Mouse (Mus musculus): ENCODE results near the gene Pwwp2b. TPM values are rescaled to one million over a fixed set of nuclear protein-coding genes. Genes with fewer than 3 reads are reported as not detected.

Pwwp2b gene
- polyA plus RNA-seq, 1 experiment from 2014 or later = 10.6 TPM

DNA sequence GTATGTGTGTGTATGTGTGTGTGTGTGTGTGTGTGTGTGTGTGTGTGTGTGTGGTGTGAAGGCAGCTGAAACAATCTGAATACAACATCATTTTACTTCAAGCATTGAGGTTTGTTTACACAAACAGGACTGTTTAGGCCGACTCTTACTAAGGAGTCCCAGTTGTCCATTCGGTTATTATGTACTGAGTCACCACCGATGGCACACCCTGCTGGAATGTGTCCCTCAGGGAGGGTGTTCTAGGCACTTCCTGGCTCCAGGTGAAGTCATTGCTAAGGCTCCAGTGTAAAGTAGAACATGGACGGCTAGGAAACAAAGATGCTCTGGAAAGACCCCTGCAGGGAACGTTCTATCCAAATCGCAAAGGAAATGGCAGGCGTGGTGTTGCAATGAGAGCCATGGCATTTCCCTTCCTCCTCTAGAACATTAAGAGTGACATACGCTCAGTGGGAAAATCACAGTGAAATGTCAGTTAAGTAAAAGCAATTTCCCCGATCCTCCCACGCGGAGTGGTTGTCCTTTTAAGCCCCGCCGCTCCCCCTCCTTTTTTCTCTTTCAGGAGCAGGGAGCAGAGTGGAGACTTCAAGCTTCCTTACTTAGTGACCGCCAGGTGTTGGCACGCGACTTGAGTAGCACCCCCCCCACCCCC lies 37.1 kb downstream of the Pwwp2b start:
- 58% methylated on average over 16 of the region's 16 CpGs for WGBS
- Histone ChIP-seq H3K27ac (ENCODE audit: low read length) (no peak overlapping the region), H3K4me3 (ENCODE audit: low read length) (no peak overlapping the region), H3K4me2 (replicated peaks; ENCODE audit: low read depth, low read length) (no peak overlapping the region), H3K9ac (replicated peaks; ENCODE audit: low read length) (no peak overlapping the region), H3K27me3 (ENCODE audit: insufficient read depth, low read length) (no peaks in the 10 kb centered on the region), H3K4me1 (ENCODE audit: insufficient read depth, low read length) (peaks cover 23% of the 10 kb centered on the region; the same call in 1 of the 2 replicates), H3K9me3 (ENCODE audit: low read length) (no peaks in the 10 kb centered on the region), H3K36me3 (ENCODE audit: insufficient read depth, low read length) (no peaks in the 10 kb centered on the region)
- no peak for ATAC-seq (ENCODE audit: low FRiP score, low TSS enrichment)

DNA sequence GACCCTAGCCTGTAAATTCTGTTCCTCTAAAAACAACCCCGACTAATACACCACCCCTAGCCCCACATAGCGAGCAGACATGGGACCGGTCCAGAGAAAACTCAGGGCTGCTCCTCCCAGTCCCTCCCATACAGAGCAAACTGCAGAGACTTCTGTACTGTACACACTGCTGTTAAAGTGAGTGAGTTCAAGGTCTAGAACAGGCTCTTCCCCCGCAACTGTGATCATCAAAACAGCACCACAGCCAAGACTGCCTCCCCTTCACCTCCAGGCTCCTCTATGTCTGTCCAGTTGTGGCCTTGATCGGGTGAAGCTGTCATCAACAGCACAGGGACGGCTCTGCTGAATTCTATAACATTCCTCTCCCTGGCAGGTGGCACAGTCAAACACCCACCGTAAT lies 40.3 kb downstream of the Pwwp2b start:
- WGBS = 63% methylated on average over 7 of the region's 7 CpGs
- H3K4me1 ChIP-seq (ENCODE audit: insufficient read depth, low read length) = peaks cover 16% of the 10 kb centered on the region; the same call in 1 of the 2 replicates
- H3K4me3 ChIP-seq (ENCODE audit: low read length) = no peak overlapping the region
- no peak for ATAC-seq (ENCODE audit: low FRiP score, low TSS enrichment)
- H3K9me3 ChIP-seq (ENCODE audit: low read length) = no peaks in the 10 kb centered on the region
- no peak overlapping the region for H3K4me2 ChIP-seq (replicated peaks; ENCODE audit: low read depth, low read length)
- no peaks in the 10 kb centered on the region for H3K27me3 ChIP-seq (ENCODE audit: insufficient read depth, low read length)
- no peak overlapping the region for H3K9ac ChIP-seq (replicated peaks; ENCODE audit: low read length)
- no peak overlapping the region for H3K27ac ChIP-seq (ENCODE audit: low read length)
- H3K36me3 ChIP-seq (ENCODE audit: insufficient read depth, low read length) = no peaks in the 10 kb centered on the region

DNA sequence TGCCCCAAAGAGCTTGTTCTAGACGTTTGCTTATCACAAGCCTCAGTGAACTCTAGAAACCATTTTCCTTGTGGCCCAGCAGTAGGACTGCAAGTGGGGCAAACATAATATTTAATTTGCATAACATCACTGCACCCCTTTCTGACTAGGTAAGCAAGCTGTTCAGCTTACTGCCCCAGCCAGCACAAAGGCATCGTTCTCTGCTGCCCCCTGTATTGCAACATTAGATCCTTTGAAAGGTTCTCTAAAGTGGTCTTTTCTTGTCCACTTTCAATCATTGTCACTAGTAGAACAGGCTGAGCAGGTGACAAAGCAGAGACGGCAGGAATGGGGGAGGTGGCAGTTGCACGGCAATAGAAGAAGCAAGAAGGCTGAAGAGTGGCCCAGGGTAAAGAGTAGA lies 45.1 kb downstream of the Pwwp2b start:
- Histone ChIP-seq H3K4me1 (ENCODE audit: insufficient read depth, low read length) (peaks cover 15% of the 10 kb centered on the region), H3K9ac (replicated peaks; ENCODE audit: low read length) (no peak overlapping the region), H3K4me3 (ENCODE audit: low read length) (no peak overlapping the region), H3K9me3 (ENCODE audit: low read length) (no peaks in the 10 kb centered on the region), H3K27ac (ENCODE audit: low read length) (0 out of 2 replicates have a peak overlapping the region, but pooled peaks have one; percentile 32), H3K27me3 (ENCODE audit: insufficient read depth, low read length) (no peaks in the 10 kb centered on the region), H3K4me2 (replicated peaks; ENCODE audit: low read depth, low read length) (no peak overlapping the region), H3K36me3 (ENCODE audit: insufficient read depth, low read length) (no peaks in the 10 kb centered on the region)
- ATAC-seq (ENCODE audit: low FRiP score, low TSS enrichment) = no peak
- 47% methylated on average over 4 of the region's 4 CpGs for WGBS

DNA sequence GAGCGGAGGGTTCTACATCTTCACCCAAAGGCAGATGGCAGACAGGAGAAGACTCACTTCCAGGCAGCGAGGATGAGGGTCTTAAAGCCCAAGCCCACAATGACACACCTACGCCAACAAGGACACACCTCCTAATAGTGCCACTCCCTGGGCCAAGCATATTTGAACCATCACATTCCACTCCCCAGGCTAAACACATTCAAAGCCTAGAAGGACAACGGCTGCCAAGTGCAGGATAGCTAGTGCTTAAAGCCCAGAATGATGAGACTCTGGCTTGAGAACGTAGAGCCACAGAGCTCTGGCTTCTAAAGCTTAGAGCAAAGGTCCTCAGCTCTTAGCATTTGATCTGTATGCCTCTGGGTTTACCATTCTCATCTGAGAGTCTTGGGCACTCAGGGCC lies 45.8 kb downstream of the Pwwp2b start:
- WGBS = 92% methylated on average over 5 of the region's 5 CpGs
- no peak for ATAC-seq (ENCODE audit: low FRiP score, low TSS enrichment)
- Histone ChIP-seq H3K9ac (replicated peaks; ENCODE audit: low read length) (no peak overlapping the region), H3K4me2 (replicated peaks; ENCODE audit: low read depth, low read length) (no peak overlapping the region), H3K9me3 (ENCODE audit: low read length) (no peaks in the 10 kb centered on the region), H3K4me1 (ENCODE audit: insufficient read depth, low read length) (peaks cover 15% of the 10 kb centered on the region), H3K27me3 (ENCODE audit: insufficient read depth, low read length) (no peaks in the 10 kb centered on the region), H3K36me3 (ENCODE audit: insufficient read depth, low read length) (no peaks in the 10 kb centered on the region), H3K27ac (ENCODE audit: low read length) (no peak overlapping the region), H3K4me3 (ENCODE audit: low read length) (no peak overlapping the region)

DNA sequence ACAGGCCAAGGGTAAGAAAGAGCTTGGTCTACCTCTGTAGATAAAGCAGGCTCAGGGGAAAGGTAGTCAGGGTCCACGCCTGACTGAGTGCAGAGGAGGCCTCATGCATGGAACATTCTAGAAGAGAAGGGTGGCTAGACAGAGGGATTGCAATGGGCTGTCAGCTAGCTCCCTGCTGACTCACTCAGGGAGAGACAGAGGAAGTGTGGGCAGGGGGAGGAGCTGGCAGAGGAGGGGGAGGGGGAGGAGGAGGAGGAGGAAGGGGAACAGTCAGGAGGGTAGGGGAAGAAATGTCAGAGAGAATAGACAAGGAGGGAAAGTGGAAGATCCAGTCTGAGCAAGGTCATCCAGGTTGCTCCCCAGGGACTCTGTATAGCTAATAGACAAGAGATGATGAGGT lies 47.4 kb downstream of the Pwwp2b start:
- WGBS = 79% methylated on average over 1 of the region's 1 CpGs
- ATAC-seq (ENCODE audit: low FRiP score, low TSS enrichment) = no peak; the same call in 1 of the 2 replicates

DNA sequence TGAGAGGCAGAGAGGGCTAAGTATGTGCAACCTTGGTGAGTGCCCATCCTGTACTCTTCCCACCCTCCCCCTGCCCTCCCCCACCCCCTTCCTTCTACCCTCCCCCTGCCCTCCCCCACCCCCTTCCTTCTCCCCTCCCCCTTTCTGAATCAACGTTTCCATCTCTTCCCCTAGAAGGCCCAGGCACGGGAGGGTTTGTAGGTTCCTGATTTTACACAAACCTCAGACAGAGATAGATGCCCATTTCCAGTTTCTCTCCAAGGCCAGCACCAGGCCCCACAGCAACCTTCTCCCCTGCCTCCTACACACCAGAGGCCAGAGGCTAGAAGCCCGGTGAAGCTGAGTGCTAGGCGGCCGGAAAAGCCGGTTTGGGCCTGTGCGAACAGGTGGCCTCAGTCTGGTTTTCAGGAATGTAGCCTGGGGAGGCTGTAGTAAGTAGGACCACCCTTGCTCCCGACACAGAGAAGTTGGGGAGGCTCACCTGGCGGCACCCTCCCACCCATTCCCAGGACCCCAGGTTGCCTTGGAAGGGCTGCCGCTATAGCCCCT lies 48.3 kb downstream of the Pwwp2b start:
- WGBS = 43% methylated on average over 9 of the region's 10 CpGs
- Histone ChIP-seq H3K4me2 (replicated peaks; ENCODE audit: low read depth, low read length) (no peak overlapping the region), H3K27ac (ENCODE audit: low read length) (peak overlapping the region; percentile 81), H3K9me3 (ENCODE audit: low read length) (no peaks in the 10 kb centered on the region), H3K9ac (replicated peaks; ENCODE audit: low read length) (no peak overlapping the region), H3K27me3 (ENCODE audit: insufficient read depth, low read length) (no peaks in the 10 kb centered on the region), H3K36me3 (ENCODE audit: insufficient read depth, low read length) (no peaks in the 10 kb centered on the region), H3K4me1 (ENCODE audit: insufficient read depth, low read length) (peaks cover 15% of the 10 kb centered on the region), H3K4me3 (ENCODE audit: low read length) (no peak overlapping the region)
- peak; percentile 57 for ATAC-seq (ENCODE audit: low FRiP score, low TSS enrichment)

More for the DNA sequence above, 47.4 kb downstream of the Pwwp2b start:
- Histone ChIP-seq H3K36me3 (ENCODE audit: insufficient read depth, low read length) (no peaks in the 10 kb centered on the region), H3K9ac (replicated peaks; ENCODE audit: low read length) (no peak overlapping the region), H3K9me3 (ENCODE audit: low read length) (no peaks in the 10 kb centered on the region), H3K27me3 (ENCODE audit: insufficient read depth, low read length) (no peaks in the 10 kb centered on the region), H3K4me2 (replicated peaks; ENCODE audit: low read depth, low read length) (no peak overlapping the region), H3K4me3 (ENCODE audit: low read length) (no peak overlapping the region), H3K27ac (ENCODE audit: low read length) (peak overlapping the region; percentile 73), H3K4me1 (ENCODE audit: insufficient read depth, low read length) (peaks cover 15% of the 10 kb centered on the region)

DNA sequence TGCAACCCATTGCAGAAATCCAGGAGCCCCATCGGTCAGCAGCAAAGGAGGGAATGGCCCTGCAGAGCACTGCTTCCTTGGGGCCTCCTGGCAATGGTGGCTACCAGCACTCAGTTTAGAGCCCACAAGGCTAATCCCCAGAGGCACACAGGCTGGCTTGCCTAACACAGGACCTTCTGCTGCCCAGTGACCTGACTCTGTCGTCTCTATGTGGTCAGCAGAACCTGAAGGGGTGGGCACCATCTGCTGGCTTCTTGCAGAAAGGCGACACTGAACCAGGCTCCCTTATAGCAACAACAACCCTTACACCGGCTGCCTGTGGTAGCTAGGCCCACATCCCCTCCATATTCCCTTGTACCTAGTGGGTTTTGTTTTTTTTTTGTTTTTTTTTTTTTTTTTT lies 50.2 kb downstream of the Pwwp2b start:
- Histone ChIP-seq H3K27me3 (ENCODE audit: insufficient read depth, low read length) (no peaks in the 10 kb centered on the region), H3K4me1 (ENCODE audit: insufficient read depth, low read length) (peaks cover 15% of the 10 kb centered on the region), H3K4me3 (ENCODE audit: low read length) (no peak overlapping the region), H3K36me3 (ENCODE audit: insufficient read depth, low read length) (no peaks in the 10 kb centered on the region), H3K9me3 (ENCODE audit: low read length) (no peaks in the 10 kb centered on the region), H3K27ac (ENCODE audit: low read length) (no peak overlapping the region), H3K9ac (replicated peaks; ENCODE audit: low read length) (no peak overlapping the region), H3K4me2 (replicated peaks; ENCODE audit: low read depth, low read length) (no peak overlapping the region)
- WGBS = 40% methylated on average over 4 of the region's 4 CpGs
- ATAC-seq (ENCODE audit: low FRiP score, low TSS enrichment) = peak; percentile 29; the same call in 1 of the 2 replicates

DNA sequence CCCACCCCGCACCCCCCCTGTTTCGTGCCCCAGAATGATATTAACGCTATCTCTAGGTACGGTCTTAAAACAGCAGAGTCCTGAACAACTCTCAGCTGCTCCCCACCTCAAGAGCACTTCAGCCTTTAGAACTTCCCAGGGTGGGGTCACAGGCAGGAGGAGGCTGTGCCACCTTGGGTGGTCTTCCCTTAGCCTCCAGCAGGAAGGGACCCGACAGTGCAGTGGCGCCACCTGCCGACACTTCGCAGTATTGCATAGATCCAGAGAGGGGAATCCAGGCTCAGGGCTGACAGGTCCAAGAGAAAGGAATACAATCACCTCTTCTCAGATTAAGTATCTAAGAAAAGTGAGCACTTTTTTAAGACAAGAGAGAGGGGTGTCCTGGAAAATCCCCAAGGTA lies 51.1 kb downstream of the Pwwp2b start:
- H3K27me3 ChIP-seq (ENCODE audit: insufficient read depth, low read length) = no peaks in the 10 kb centered on the region
- no peak overlapping the region for H3K4me3 ChIP-seq (ENCODE audit: low read length)
- 18% methylated on average over 8 of the region's 8 CpGs for WGBS
- ATAC-seq (ENCODE audit: low FRiP score, low TSS enrichment) = peak; percentile 14; the same call in 1 of the 2 replicates
- no peak overlapping the region for H3K27ac ChIP-seq (ENCODE audit: low read length)
- H3K9me3 ChIP-seq (ENCODE audit: low read length) = no peaks in the 10 kb centered on the region
- no peak overlapping the region for H3K9ac ChIP-seq (replicated peaks; ENCODE audit: low read length)
- H3K4me2 ChIP-seq (replicated peaks; ENCODE audit: low read depth, low read length) = no peak overlapping the region; the same call in 1 of the 2 replicates
- H3K4me1 ChIP-seq (ENCODE audit: insufficient read depth, low read length) = peaks cover 15% of the 10 kb centered on the region
- H3K36me3 ChIP-seq (ENCODE audit: insufficient read depth, low read length) = no peaks in the 10 kb centered on the region

DNA sequence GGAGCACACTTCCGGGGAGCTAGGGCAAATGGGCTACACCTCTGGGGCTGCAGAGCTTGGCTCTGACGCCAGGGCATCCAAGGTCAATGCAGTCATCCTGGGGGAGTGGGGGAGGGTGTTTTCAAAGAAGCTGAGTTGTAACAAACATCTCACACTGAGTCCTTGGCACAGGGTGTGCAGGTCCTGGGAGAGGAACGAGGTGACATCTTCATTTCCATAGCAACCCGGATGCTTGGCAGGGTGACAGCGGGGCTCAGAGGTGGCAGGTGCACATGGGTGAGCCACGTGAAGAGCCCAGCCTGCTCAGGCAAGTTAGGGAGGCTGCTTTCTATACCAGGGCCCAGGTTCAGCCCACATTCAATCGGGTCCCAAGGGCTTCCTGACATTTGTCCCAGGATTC lies 52.1 kb downstream of the Pwwp2b start:
- Histone ChIP-seq H3K9me3 (ENCODE audit: low read length) (no peaks in the 10 kb centered on the region), H3K27ac (ENCODE audit: low read length) (no peak overlapping the region), H3K27me3 (ENCODE audit: insufficient read depth, low read length) (no peaks in the 10 kb centered on the region), H3K4me1 (ENCODE audit: insufficient read depth, low read length) (peaks cover 9% of the 10 kb centered on the region), H3K36me3 (ENCODE audit: insufficient read depth, low read length) (no peaks in the 10 kb centered on the region), H3K9ac (replicated peaks; ENCODE audit: low read length) (no peak overlapping the region), H3K4me2 (replicated peaks; ENCODE audit: low read depth, low read length) (no peak overlapping the region), H3K4me3 (ENCODE audit: low read length) (no peak overlapping the region)
- 50% methylated on average over 7 of the region's 7 CpGs for WGBS
- ATAC-seq (ENCODE audit: low FRiP score, low TSS enrichment) = no peak

DNA sequence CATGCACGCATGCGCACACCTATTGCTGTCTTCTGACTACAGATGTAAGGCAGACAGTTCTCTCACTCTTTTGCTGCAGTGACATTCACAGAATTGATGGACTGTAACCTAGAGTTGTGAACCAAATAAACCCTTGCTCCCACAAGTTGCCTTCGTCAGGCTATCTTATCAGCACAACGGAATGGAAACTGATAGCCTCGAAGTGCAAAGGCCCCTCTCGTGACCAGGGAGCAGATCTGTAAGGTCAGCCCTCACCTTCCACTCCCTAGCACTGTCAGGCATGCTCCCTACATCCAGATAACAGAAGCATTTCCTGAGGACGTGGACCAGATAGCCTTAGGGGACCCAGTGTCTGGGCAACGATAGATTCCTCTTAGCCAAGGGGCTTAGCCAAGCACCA lies 53.2 kb downstream of the Pwwp2b start:
- Histone ChIP-seq H3K4me3 (ENCODE audit: low read length) (no peak overlapping the region), H3K27ac (ENCODE audit: low read length) (no peak overlapping the region), H3K9me3 (ENCODE audit: low read length) (no peaks in the 10 kb centered on the region), H3K4me2 (replicated peaks; ENCODE audit: low read depth, low read length) (no peak overlapping the region), H3K9ac (replicated peaks; ENCODE audit: low read length) (no peak overlapping the region), H3K27me3 (ENCODE audit: insufficient read depth, low read length) (no peaks in the 10 kb centered on the region), H3K4me1 (ENCODE audit: insufficient read depth, low read length) (no peaks in the 10 kb centered on the region), H3K36me3 (ENCODE audit: insufficient read depth, low read length) (no peaks in the 10 kb centered on the region)
- 56% methylated on average over 8 of the region's 8 CpGs for WGBS
- no peak for ATAC-seq (ENCODE audit: low FRiP score, low TSS enrichment)

All from kidney, embryonic 16.5 days (tissue).